Mouse (Mus musculus) hindbrain, embryonic 12.5 days (tissue): ENCODE results near the gene Ranbp1. TPM values are rescaled to one million over a fixed set of nuclear protein-coding genes. Genes with fewer than 3 reads are reported as not detected.
"Not testable (repeated sequence)": the region's sequence is repeated elsewhere in the genome, so short reads cannot be mapped to it uniquely, and the experiment has no call there.

Source experiments
- ATAC-seq: fragments of 200-750 bp; cut with Nextera tagmentation; 2 replicates; pipeline ENCODE4 v1.8.0; 2017; ENCODE audit warnings: moderate TSS enrichment; ENCODE audit not compliant: low FRiP score
- H3K27ac ChIP-seq: fragments of 300-500 bp; sonication (generic); 2 replicates; pipeline ENCODE4 v1.5.1; 2016; ENCODE audit warnings: mild to moderate bottlenecking
- H3K27me3 ChIP-seq: fragments of 300-500 bp; sonication (generic); 2 replicates; pipeline ENCODE4 v1.6.1; 2016; ENCODE audit warnings: mild to moderate bottlenecking
- H3K36me3 ChIP-seq: fragments of 300-500 bp; sonication (generic); 2 replicates; pipeline ENCODE4 v1.6.1; 2016; ENCODE audit warnings: mild to moderate bottlenecking
- H3K4me1 ChIP-seq: fragments of 300-500 bp; sonication (generic); 2 replicates; pipeline ENCODE4 v1.6.1; 2016
- H3K4me2 ChIP-seq: fragments of 300-500 bp; sonication (generic); replicated peaks from 2 replicates; pipeline ENCODE4 v1.6.1; 2016; ENCODE audit warnings: mild to moderate bottlenecking
- H3K4me3 ChIP-seq: fragments of 300-500 bp; sonication (generic); 2 replicates; pipeline ENCODE4 v1.5.1; 2016; ENCODE audit warnings: mild to moderate bottlenecking
- H3K9ac ChIP-seq: fragments of 300-500 bp; sonication (generic); 2 replicates; pipeline ENCODE4 v1.6.1; 2016; ENCODE audit warnings: mild to moderate bottlenecking, moderate library complexity
- H3K9me3 ChIP-seq: fragments of 300-500 bp; sonication (generic); replicated peaks from 2 replicates; pipeline ENCODE4 v1.6.1; 2016; ENCODE audit warnings: mild to moderate bottlenecking
- WGBS: fragments of 180-500 bp; shearing (Covaris S2); methylation state at CpG from one replicate; pipeline ENCODE4 v1.1.7; 2016; 5-methylcytosine and 5-hydroxymethylcytosine counted together
- microRNA counts: library from miRNA; unstranded; fragments of <30 nt; microRNA quantifications from one replicate; lab custom pipeline; 2017
- microRNA-seq: library from miRNA; unstranded; fragments of <30 nt; microRNA quantifications from one replicate; pipeline ENCODE4, GENCODE M21; 2017
- polyA plus RNA-seq: library from polyadenylated mRNA; unstranded; fragments of >200 nt; fragmentation: Nextera tagmentation; extraction: Ambion mirVana; gene quantifications from 2 replicates; pipeline ENCODE4 v1.2.1, GENCODE M21; 2016

Ranbp1 gene
- polyA plus RNA-seq, 1 experiment from 2014 or later, result 675 TPM

GRCm38 (mm10) chr16:18195561-18195960 lies 53.0 kb downstream of the Ranbp1 start:
- H3K4me2 ChIP-seq, H3K27ac ChIP-seq, H3K9ac ChIP-seq, ATAC-seq, H3K9me3 ChIP-seq, H3K27me3 ChIP-seq, H3K4me3 ChIP-seq, H3K36me3 ChIP-seq: not testable (repeated sequence)
- H3K4me1 ChIP-seq, result peaks cover 42% of the 10 kb centered on the region
- 53% methylated on average over 3 of the region's 3 CpGs for WGBS

GRCm38 (mm10) chr16:18195068-18195467 lies 53.5 kb downstream of the Ranbp1 start:
- Histone ChIP-seq H3K9ac (no peak overlapping the region), H3K9me3 (no peaks in the 10 kb centered on the region), H3K27me3 (no peaks in the 10 kb centered on the region), H3K27ac (peak overlapping the region; percentile 64), H3K36me3 (no peaks in the 10 kb centered on the region), H3K4me1 (peaks cover 42% of the 10 kb centered on the region), H3K4me3 (no peak overlapping the region), H3K4me2 (no peak overlapping the region)
- 58% methylated on average over 5 of the region's 5 CpGs for WGBS
- ATAC-seq, result no peak

- no peaks in the 10 kb centered on the region for H3K9me3 ChIP-seq
- peaks cover 37% of the 10 kb centered on the region for H3K4me1 ChIP-seq
- 64% methylated on average over 15 of the region's 15 CpGs for WGBS
- no peak overlapping the region for H3K9ac ChIP-seq
- H3K27me3 ChIP-seq, result no peaks in the 10 kb centered on the region
- H3K4me2 ChIP-seq, result no peak overlapping the region
- H3K36me3 ChIP-seq, result no peaks in the 10 kb centered on the region
- peak overlapping the region; percentile 64 for H3K27ac ChIP-seq
- H3K4me3 ChIP-seq, result no peak overlapping the region
- peak; percentile 79 for ATAC-seq
Measured at GRCm38 (mm10) chr16:18194208-18194985, 54.1 kb downstream of the Ranbp1 start.

- Histone ChIP-seq H3K9me3 (0 out of 2 replicates have a peak, but pooled peaks cover 5% of the 10 kb centered on the region), H3K36me3 (no peaks in the 10 kb centered on the region), H3K27ac (no peak overlapping the region), H3K4me3 (no peak overlapping the region), H3K9ac (no peak overlapping the region), H3K27me3 (no peaks in the 10 kb centered on the region), H3K4me1 (peaks cover 18% of the 10 kb centered on the region), H3K4me2 (no peak overlapping the region)
- no peak for ATAC-seq
- WGBS, result 84% methylated on average over 2 of the region's 2 CpGs
Measured at GRCm38 (mm10) chr16:18191006-18191405, 57.5 kb downstream of the Ranbp1 start.

MicroRNA genes within 50 kb of the gene (microRNA counts, 519-probe panel; counts per million panel counts)
- microRNA mmu-miR-1306 (lab: Ali Mortazavi, UCI), result 470 counts per million, percentile 58 among the panel's probes with 10 or more counts

Small RNA genes lying within 50 kb of the gene (microRNA-seq; reads per million reads assigned to microRNA genes)
- 1.1 reads per million for gene Gm24572
- gene Mir1306, result 248 reads per million, percentile 59 among the genes with 10 or more reads in this experiment

Other genes with a start within 250 kb of the Ranbp1 start
- 132 and 139 TPM in 2 replicates for gene Dgcr6, start 195.9 kb downstream of the Ranbp1 start, polyA plus RNA-seq
- gene Prodh, start 158.5 kb downstream of the Ranbp1 start, polyA plus RNA-seq, result 5.9 and 7.0 TPM in 2 replicates
- gene Rtn4r, start 121.1 kb downstream of the Ranbp1 start, polyA plus RNA-seq, result 7.8 and 8.0 TPM in 2 replicates
- gene Ccdc188, start 30.9 kb downstream of the Ranbp1 start, polyA plus RNA-seq, result not detected in 2 replicates
- gene Zdhhc8, start 13.6 kb downstream of the Ranbp1 start, polyA plus RNA-seq, result 19.4 TPM in 2 replicates
- gene Trmt2a, start 53 bp downstream of the Ranbp1 start, polyA plus RNA-seq, result 99.6 and 102 TPM in 2 replicates
- 1.7 and 3.9 TPM in 2 replicates for gene Gm49776, start 9.6 kb upstream of the Ranbp1 start, polyA plus RNA-seq
- 34.2 and 35.0 TPM in 2 replicates for gene Dgcr8, start 40.5 kb upstream of the Ranbp1 start, polyA plus RNA-seq
- gene Tango2, start 99.4 kb upstream of the Ranbp1 start, polyA plus RNA-seq, result 48.2 and 50.5 TPM in 2 replicates
- gene Arvcf, start 99.5 kb upstream of the Ranbp1 start, polyA plus RNA-seq, result 105 and 119 TPM in 2 replicates
- 20.2 and 20.3 TPM in 2 replicates for gene Txnrd2, start 177.7 kb upstream of the Ranbp1 start, polyA plus RNA-seq
- 58.4 and 60.3 TPM in 2 replicates for gene Comt, start 178.1 kb upstream of the Ranbp1 start, polyA plus RNA-seq
- gene Gnb1l, start 250.0 kb upstream of the Ranbp1 start, polyA plus RNA-seq, result 11.5 and 12.4 TPM in 2 replicates